Mouse (Mus musculus) megakaryocyte, adult 5-6 weeks (primary cell): ENCODE results near the gene AC141477.1. TPM values are rescaled to one million over a fixed set of nuclear protein-coding genes. Genes with fewer than 3 reads are reported as not detected.
A peak's percentile ranks its signal among the peaks of the same experiment; 100 is the strongest.

Experiments
- ATAC-seq: 2 replicates; pipeline ENCODE4 v1.8.0; 2016; ENCODE audit warnings: mild to moderate bottlenecking, inconsistent platforms; ENCODE audit not compliant: poor library complexity, severe bottlenecking
- total RNA-seq, 2 experiments: library from RNA; stranded (forward) in 1 of 2; stranded (reverse) in 1 of 2; fragments of 153-499, 151-499 nt in 1 of 2; fragments of 221-1000, 200-1000 nt in 1 of 2; gene quantifications; 2 replicates each; pipeline versions ENCODE4 v1.2.3 to v1.2.4; 2015 to 2017

AC141477.1 gene
- total RNA-seq (2015) (not detected in 2 replicates), total RNA-seq (2017) (10.4 TPM in 1 of 2 replicates, not detected in the other)

DNA sequence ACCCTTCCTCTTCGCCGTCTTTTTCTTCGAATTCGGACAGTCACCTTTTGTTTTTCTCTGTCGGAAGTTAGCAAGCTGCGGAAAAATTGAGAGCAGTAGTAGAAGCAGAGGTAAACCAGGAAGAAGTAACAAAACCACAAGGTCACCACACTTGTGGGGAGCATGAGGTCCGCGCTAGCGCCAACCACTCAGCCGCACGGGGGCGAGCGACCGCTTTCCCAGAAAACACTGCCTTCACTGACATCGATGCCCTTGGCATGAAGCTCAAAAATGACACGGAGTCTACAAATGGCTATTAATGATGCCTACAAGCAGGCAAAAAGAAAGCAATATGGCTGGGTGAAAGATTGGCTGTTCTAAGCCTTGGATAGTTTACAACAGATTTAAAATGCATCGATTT, at the start of gene AC141477.1:
Gene AC141477.1, minus strand, starts transcription at position 164 of the 400 bp plus-strand sequence.
- ATAC-seq = no peak

DNA sequence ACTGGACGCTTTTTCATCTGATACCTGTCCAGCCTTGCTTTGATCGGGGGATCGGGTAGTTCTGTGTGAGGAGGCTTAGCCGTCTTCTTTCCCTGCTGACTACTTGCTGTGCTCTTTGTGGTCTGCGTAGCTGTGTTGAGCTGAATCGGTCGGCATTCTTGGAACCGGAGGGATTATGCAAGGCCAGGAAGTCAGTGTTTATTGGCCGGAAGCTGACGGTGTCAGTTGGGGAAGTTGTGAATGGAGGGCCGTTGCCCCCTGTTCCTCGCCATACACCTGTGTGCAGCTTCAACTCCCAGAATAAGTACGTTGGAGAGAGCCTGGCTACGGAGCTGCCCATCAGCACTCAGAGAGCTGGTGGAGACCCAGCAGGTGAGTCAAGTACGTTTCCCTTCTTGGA, 49.0 kb upstream of the AC141477.1 start:
- peak; percentile 65 for ATAC-seq

DNA sequence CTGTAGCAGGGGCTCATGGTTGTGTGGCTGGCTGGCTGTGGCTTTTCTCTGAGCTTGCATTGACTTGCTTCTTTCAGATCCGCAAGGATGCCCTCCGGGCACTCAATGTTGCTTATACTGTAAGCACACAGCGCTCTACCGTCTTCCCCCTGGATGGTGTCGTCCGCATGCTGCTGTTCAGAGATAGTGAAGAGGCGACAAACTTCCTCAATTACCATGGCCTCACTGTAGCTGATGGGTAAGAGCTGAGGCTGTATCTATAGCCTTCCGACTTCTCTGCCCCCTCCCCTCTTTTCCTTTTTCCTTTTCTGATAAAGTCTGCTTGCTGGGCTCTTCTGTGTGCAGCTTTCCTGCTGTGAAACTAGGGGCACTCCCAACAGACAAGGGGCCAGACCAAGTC, 48.0 kb upstream of the AC141477.1 start:
- ATAC-seq = peak; percentile 55

DNA sequence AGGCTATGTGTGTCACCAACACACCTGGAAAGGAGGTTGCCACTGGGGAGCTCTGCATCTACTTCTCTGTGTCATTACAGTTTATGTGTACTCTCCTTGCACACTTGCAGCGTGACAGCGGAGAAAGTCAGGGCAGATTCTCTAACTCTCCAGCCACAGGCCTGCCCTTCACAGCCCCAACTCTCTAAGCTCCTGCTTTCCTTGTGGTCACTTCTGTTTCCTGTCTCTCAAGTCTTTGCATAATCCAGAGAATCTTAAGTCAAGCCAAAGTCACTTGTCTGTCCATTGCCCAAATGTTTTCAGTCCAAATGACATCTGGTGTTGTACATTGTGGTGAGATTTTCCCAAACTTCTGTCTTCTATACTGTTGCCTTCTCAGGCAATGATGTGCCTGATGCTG, 46.1 kb upstream of the AC141477.1 start:
- peak; percentile 13; the same call in 1 of the 2 replicates for ATAC-seq

DNA sequence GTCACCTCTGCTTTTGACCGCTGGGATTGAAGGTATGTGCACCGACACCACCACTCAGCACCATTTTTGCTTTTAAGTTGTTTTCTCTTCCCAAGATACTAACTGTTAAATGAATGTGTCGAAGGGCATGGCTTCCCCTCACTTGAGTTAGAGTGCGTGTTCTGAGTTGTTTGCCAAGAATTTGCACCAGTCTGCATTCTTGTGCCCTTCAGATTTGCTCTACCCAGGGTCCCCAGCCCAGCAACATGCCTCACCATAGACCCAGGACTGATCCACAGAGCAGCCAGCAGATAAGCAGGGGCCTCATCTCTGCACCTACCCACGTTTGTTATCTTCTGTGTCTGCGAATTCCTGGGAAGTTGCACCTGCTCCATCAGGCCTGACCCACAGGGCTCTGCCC, 41.2 kb upstream of the AC141477.1 start:
- no peak for ATAC-seq

DNA sequence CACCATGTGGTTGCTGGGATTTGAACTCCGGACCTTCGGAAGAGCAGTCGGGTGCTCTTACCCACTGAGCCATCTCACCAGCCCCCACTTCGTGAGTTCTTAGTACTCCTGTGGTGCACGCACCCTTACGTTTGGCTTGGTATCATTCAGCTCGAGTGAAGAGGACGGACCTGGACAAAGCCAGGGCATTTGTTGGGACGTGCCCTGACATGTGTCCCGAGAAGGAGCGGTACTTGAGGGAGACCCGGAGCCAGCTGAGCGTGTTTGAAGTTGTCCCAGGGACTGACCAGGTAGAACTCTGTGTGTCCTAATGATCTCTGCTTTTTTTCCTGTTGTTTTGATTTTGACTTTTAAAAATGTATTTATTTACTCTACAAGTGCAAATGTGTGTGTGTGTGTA, 40.6 kb upstream of the AC141477.1 start:
- ATAC-seq = no peak

DNA sequence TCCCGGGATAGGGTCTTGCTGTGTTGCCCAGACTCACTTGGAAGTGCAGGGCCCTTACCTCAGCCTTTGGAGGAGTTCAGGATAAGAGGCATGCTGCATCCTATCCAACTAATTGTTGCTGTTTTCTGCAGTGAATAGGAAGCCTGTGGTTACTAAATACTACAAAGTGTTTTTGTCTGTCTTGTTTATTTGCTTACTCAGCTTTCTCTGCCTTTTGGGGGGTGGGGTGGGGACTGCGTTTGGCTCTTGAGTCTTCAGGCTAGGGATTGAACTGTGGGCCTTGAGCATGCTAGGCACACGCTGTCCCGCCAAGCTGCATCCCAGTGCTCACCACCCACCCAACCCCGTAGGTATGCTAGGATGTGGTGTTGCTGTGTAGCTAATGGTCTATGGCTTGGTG, 33.5 kb upstream of the AC141477.1 start:
- ATAC-seq = no peak

DNA sequence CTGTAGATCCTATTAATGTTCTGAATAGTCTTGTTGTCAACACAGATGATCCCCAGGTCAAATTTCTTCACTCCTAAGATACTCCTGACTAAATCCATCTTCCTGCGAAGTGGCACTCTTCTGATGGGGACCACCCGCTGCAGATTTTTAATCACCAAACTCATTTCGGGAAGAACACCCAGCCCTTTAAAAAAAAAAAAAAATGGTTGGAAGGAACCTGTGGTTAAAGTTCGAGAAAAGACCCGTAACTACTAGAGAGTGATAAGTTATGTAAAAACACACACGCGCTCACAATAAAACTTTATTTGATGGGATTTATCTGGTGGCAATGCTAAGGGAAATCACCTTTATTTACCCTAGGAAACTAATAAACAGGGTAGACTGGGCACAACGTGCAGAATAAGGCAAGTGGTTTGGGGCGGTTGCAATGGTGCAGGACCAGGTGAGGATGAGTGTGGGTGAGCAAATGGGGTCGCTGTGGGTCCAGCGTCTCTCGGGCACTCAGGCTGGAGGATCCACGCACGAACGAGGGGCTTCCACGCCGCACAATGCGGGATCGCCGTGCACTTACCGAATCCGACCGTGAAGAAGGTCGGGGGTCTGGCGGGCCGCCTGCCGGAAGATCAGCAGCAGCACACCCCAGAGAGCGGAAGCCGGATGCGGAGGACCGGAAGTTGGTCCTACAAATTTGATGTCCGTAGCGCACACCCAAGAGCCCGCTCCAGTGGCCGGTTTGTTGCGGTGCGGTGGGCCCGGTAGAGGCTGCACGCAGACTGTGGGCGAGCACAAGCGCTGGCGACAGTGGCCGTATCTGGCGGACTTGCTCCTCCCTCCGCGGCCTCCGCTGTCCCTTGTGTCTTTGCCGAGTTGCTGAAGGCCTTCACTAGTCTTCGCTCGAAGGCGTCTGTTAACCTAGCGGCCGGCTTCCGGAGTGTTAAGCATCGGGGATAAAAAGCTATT, 28.2 kb upstream of the AC141477.1 start, which contains the start of the genes Mcm3ap and Ybey:
Gene Mcm3ap, plus strand, starts transcription at position 725 of the 960 bp plus-strand sequence.
Gene Ybey, minus strand, starts transcription at position 912 of the 960 bp plus-strand sequence.
- peak; percentile 99 for ATAC-seq

DNA sequence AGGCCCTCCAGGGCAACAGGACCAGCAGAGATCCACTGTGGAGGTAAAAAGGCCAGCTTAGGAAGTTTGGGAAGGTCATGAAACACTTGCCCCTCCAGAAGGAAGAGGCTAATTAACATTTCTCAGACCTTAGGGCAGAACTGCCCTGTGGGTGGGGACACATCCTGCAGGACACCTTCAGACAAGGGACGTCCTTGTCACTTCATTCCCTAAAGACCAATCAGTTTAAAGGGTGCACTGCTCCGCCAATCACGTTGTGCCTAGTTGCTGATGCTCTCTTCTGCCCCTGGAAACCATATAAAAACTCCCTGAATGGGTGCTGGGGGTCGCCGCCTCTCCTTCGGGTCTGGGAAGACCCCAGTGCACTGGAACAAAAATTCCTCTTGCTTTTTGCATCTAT, 22.5 kb upstream of the AC141477.1 start:
- ATAC-seq = no peak

DNA sequence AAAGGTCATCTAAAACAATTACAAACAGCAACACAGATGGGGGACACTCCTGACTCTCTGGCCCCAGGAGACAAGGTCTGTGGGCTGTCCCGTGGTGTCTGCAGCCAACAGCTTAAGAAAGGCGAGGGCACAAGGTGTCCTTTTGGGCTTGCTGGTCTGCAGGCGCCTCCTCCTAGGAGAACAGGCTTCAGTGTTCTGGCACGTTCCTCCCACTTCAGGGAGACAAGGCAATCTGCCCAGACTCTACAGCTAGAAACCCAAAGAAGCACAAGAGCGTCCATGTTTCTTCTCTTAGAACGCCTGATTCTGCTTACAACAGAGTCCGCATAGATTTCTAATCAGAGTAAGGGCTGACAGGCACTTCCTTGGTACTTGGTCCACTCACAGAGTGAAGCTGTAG, 22.1 kb upstream of the AC141477.1 start:
- ATAC-seq = no peak

DNA sequence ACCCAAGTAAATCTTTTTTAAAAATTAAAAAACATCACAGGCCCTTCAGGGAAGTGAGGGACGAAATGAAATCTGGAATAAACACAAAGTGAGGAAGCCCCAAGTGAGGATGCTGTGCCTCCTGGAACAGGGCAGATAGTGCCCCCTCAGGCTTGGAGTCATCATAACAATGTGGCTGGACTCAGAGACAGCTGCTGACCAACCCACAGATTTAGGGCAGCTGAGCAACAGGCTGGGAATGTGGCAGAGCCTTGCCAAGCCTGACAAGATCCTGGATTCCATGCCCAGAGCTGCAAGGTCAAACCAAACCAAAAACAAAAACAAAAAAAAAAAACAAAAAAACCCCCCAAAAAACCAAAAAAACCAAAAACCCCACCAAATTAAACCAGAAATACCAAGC, 21.0 kb upstream of the AC141477.1 start:
- ATAC-seq = no peak

DNA sequence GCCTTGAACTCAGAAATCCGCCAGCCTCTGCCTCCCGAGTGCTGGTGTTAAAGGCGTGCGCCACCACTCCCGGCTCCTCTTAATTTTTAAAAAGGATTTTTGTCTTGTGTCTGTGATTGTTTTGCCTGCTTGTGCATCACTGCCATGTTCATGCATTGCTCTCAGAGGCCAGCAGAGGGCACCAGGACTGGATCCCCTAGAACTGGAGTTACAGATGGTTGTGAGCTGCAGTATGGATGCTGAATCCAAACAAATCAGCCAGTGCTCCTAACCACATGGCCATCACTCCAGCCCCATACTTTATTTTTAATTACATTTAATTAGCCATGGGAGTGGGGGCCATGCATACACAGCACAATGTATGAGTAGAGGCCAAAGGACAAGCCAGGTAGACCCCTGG, 15.0 kb upstream of the AC141477.1 start:
- peak; percentile 83 for ATAC-seq

DNA sequence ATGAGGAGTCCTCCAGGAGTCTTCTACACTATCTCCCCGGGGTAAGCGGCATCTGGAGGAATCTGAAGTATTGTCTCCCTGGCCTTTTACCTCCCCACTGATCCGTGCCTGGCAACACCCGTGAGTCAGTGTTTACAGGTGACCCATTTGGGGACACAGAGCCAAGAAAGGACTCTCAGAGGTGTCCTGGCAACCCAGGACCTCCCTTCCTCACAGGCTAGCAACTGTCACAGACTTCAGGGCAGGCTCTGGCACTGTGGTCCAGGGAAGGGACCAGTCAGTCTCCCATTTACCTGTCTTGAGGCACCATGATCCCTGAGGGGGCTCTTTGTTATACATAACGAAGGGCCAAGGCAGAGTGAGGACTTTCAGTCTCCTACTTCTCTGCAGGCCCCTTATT, 8.6 kb upstream of the AC141477.1 start, which contains the start of gene 2610028H24Rik:
Gene 2610028H24Rik, plus strand, starts transcription at position 231 of the 400 bp plus-strand sequence.
- no peak for ATAC-seq

DNA sequence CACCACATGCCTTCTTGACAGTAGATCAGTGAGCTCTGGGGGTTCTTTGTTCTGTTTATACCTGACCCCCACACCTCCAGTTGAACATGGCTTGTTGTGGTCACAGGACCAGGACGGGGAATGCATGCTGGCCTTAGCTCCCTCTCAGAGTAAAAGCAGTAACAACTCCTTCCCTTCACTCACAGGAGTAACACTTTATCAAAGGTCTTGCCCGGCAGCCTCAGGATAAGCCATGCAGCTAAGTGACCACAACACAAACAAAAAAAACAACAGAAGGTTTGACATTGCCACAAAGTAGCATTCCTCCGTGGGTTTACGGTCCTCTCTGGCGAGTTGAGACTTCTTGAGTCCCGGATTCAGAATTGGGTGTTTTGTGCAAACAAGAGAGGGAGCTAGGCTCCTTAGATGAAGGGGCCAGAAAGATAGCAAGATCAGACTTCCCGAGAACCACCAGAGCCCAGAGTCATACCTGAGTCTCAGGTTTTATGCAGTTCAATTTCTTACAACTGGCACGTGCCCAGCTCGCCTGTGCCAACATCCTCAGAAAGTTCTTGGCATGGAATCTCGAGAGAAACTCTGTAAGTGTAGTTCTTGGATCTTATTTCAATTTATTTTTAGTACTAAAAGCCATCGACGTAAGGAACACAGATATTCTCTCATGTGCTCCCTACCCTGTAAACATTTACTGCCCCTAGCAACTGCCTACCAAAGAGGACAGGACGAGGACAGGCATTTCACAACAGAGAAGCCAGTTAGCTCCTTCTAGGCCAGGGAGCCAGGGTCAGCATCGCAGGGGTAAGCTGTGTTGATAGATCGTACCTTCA, 7.4 kb upstream of the AC141477.1 start:
- no peak for ATAC-seq

DNA sequence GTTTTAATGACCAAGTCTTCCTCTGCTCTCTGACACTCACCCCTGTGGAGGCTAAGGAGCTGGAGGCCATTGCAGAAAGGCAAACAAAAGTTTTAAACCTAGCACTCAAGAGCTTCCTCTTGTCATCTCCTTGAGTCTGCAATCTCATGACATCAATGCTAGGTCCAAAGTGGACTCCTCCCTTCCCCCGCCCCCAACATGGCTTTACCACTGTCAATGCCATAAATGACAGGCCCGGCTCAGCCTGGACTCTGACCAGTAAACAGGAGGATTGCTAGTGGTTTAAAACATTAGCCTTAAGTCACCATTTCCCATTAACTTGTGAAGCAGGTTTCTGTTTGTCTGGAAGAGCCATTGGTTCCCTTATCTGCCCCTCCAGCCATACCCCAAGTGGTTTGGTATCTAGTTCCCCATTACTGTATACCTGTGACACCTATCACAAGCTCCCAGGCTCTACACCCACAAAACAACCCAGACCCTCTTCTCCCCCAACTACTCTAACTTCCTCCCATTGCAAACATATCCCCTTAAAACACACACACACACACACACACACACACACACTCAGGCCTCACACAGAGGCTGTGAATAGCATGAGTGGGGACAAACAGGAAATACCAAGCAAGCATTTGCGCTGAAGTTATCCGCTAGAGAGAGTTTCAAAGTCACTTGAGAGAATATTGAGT, 5.9 kb upstream of the AC141477.1 start:
- ATAC-seq = no peak

DNA sequence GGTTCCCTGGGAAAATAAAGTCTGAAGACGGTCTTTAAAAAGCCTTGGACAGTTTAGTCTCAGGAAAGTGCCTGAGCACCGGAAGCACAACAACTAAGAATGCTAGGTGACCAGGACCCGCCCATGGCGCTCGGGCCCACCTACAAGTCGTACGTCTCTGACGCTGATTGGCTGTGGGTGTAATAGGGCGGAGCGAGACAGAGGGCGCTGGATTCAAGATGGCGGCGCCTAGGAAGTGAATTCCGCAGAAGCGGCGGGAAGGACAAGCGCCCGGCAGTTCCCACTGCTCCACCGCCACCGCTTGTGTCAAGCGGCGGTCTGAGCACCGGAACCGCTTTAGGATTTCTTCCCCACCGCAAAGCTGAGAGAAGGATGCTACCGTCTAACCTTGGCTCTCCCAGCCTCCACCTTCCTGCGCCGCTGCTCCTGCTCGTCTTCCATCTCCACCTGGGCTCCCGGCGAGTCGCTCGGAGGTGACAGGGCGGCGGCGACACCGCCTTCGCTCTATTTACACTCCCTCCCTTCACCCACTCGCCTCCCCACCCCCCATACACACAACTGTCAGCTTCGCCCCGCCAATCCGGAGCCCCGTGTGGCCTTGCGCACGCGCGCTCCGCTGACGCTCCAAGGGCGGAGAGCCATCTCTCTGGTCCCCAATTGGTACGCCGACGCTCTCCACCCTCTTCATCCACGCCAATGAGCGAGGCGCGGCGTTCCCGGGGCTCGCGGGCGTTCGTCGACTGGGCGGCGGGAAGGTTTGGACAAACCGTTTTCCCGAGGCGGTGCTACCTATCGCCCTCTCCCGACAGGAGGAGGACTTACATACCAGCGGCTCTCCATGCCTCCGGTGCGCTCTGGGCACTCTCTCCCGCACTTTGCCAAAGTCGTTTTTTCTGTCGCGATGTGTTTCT, 2.2 kb upstream of the AC141477.1 start, which contains the start of gene Pcnt:
Gene Pcnt, minus strand, starts transcription at position 609 of the 911 bp plus-strand sequence.
- peak; percentile 90 for ATAC-seq

DNA sequence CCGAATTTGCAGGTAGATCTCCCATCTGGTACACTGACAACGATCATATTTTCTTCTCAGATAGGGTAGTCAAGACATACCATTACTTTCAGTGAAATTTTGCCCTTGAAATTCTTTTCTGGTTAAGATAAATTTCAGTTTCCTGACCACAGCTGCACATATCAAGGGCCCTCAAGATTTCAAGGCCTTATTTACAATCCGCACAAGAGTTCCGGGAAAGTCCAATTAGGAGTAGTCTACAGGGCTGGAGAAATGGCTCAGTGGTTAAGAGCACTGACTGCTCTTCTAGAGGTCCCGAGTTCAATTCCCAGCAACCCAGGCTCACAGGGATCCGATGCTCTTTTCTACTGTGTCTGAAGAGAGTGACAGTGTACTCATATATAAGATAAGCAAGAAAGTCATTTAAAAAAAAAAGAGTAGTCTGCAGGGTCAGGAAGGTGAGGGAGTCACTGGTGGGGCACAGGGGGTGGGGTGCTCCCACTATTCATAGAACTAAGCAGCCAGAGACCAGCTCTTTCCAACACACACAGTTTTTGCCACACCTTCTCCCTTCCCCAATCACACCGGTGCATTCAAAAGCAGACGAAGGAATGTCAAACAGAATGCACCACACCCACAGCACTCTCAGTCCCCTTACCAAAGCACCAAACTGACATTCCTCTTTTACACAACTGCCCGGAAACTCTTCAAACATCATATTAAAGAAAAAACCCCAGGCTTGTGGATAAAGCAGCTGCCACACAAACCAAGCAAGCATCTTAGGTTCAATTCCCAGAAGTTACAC, 945 bp downstream of the AC141477.1 start:
- ATAC-seq = no peak

DNA sequence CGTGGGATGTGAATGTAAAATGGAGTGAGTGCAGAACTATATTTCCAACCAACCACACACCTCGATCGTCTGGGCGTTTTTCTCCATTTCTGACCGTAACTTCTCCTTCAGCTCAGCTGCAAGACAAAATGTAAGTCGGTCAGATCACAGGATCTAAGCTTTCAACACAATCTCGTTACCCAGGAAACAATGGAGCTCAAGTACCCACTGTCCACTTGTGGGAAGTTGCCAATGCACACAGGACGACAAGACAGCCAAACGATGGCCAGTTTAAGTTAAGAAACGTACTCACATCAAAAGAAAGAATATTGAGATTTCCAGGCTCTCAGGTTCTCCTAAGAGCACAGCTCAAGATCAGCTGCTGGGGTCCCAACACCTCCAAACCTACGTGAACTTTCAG, 6.3 kb downstream of the AC141477.1 start:
- ATAC-seq = no peak

DNA sequence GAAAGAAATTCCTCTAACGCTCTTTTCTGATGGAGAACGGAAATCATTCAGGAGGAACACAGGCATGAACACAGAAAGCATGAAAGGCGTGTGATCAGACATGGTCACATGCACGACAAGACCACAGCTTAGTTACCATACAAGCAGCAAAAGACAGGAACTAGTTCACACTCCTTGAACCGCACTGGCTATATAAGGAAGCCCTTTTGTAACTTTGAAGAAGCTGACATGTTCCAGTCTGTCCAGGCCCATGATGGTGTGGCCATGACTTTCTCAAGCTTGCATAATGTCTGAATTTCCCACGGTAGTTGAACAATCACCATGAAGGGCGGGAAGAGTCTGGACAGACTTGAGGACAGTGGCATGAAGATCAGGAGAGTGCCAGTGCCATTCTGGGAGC, 14.6 kb downstream of the AC141477.1 start:
- peak; percentile 87 for ATAC-seq
